Mouse (Mus musculus): ENCODE data around the gene Ormdl3.

- TF ChIP-seq POLR2A (IDR thresholded peaks at IDR 0.05; ENCODE audit: insufficient read depth, low read depth, low read length) (no peak), CTCF (IDR thresholded peaks at IDR 0.05) (no peak), EP300 (IDR thresholded peaks at IDR 0.05; ENCODE audit: insufficient read depth, low read depth, low read length) (no peak)
Observed at GRCm38 (mm10) chr11:98545711-98546231, 41.4 kb downstream of the Ormdl3 start, which contains the start of gene Ikzf3.

All from heart, adult 2 months (tissue).